Mouse (Mus musculus) heart, embryonic 14.5 days (tissue): Measurements from ENCODE around the gene Sh3rf3. TPM values are rescaled to one million over a fixed set of nuclear protein-coding genes. Genes with fewer than 3 reads are reported as not detected.

ENCODE experiments used
- ATAC-seq: fragments of 200-750 bp; cut with Nextera tagmentation; 2 replicates; pipeline ENCODE4 v1.8.0; 2017; ENCODE audit warnings: low read depth, moderate TSS enrichment; ENCODE audit not compliant: insufficient number of reproducible peaks, insufficient read depth, low FRiP score
- H3K27ac ChIP-seq, 2 experiments: fragments of 200-500 bp in 1 of 2; fragments of 300-500 bp in 1 of 2; sonication (generic) in 1 of 2; replicated peaks in 1 of 2; 2 replicates each; pipeline ENCODE4 v1.5.1; 2012 to 2014; ENCODE audit warnings: low read depth in 2 of 2, low read length in 2 of 2, control low read depth in 1 of 2, mild to moderate bottlenecking in 1 of 2, mixed read lengths in 1 of 2; ENCODE audit not compliant: control insufficient read depth in 1 of 2, insufficient read depth in 1 of 2
- H3K27me3 ChIP-seq: fragments of 300-500 bp; sonication (generic); 2 replicates; pipeline ENCODE4 v1.6.1; 2014; ENCODE audit warnings: mild to moderate bottlenecking, low read length, control low read depth; ENCODE audit not compliant: control insufficient read depth, insufficient read depth
- H3K36me3 ChIP-seq: fragments of 300-500 bp; sonication (generic); 2 replicates; pipeline ENCODE4 v1.6.1; 2014; ENCODE audit warnings: mild to moderate bottlenecking, control low read depth, low read length, mixed read lengths; ENCODE audit not compliant: control insufficient read depth, insufficient read depth
- H3K4me1 ChIP-seq, 2 experiments: fragments of 200-500 bp in 1 of 2; fragments of 300-500 bp in 1 of 2; sonication (generic) in 1 of 2; 2 replicates each; pipeline ENCODE4 v1.6.1; 2012 to 2014; ENCODE audit warnings: low read length in 2 of 2, control low read depth in 1 of 2, mixed read lengths in 1 of 2; ENCODE audit not compliant: control insufficient read depth in 2 of 2, insufficient read depth in 2 of 2
- H3K4me2 ChIP-seq: fragments of 300-500 bp; sonication (generic); 2 replicates; pipeline ENCODE4 v1.6.1; 2014; ENCODE audit warnings: mild to moderate bottlenecking, low read length
- H3K4me3 ChIP-seq, 2 experiments: fragments of 200-500 bp in 1 of 2; fragments of 300-500 bp in 1 of 2; sonication (generic) in 1 of 2; 2 replicates each; pipeline ENCODE4 v1.5.1; 2012 to 2014; ENCODE audit warnings: low read length in 2 of 2, mild to moderate bottlenecking in 2 of 2, control low read depth in 1 of 2, low read depth in 1 of 2, moderate library complexity in 1 of 2; ENCODE audit not compliant: control insufficient read depth in 1 of 2, insufficient read depth in 1 of 2
- H3K9ac ChIP-seq: fragments of 300-500 bp; sonication (generic); 2 replicates; pipeline ENCODE4 v1.6.1; 2014; ENCODE audit warnings: mild to moderate bottlenecking, low read length
- H3K9me3 ChIP-seq: fragments of 300-500 bp; sonication (generic); 2 replicates; pipeline ENCODE4 v1.6.1; 2016; ENCODE audit warnings: low read length, control low read depth; ENCODE audit not compliant: control insufficient read depth
- WGBS: fragments of 180-500 bp; shearing (Covaris S2); extraction: QIAGEN DNeasy Blood & Tissue Kit; methylation state at CpG from one replicate; pipeline ENCODE4 v1.1.7; 2014; 5-methylcytosine and 5-hydroxymethylcytosine counted together
- polyA plus RNA-seq: library from polyadenylated mRNA; unstranded; fragments of >200 nt; fragmentation: Nextera tagmentation; extraction: Ambion mirVana; gene quantifications from 2 replicates; pipeline ENCODE4 v1.2.1, GENCODE M21; 2014

Gene Sh3rf3
- polyA plus RNA-seq, 1 experiment from 2014 or later, result 0.65 TPM

GRCm38 (mm10) chr10:58922216-58922829, 109.2 kb downstream of the Sh3rf3 start:
- Histone ChIP-seq H3K36me3 (no peaks in the 10 kb centered on the region), H3K27ac (no peak overlapping the region), H3K27me3 (peaks cover 70% of the 10 kb centered on the region), H3K4me1 (no peaks in the 10 kb centered on the region), H3K9me3 (no peaks in the 10 kb centered on the region), H3K4me2 (no peak overlapping the region), H3K4me3 (no peak overlapping the region), H3K9ac (no peak overlapping the region)
- 80% methylated on average over 6 of the region's 6 CpGs for WGBS
- no peak for ATAC-seq

GRCm38 (mm10) chr10:58922993-58923392, 109.8 kb downstream of the Sh3rf3 start:
- no peak overlapping the region for H3K4me3 ChIP-seq
- no peak for ATAC-seq
- H3K36me3 ChIP-seq, result no peaks in the 10 kb centered on the region
- H3K4me1 ChIP-seq, result no peaks in the 10 kb centered on the region
- H3K9ac ChIP-seq, result no peak overlapping the region
- H3K27ac ChIP-seq, result no peak overlapping the region
- WGBS, result 77% methylated on average over 2 of the region's 2 CpGs
- no peaks in the 10 kb centered on the region for H3K9me3 ChIP-seq
- H3K4me2 ChIP-seq, result no peak overlapping the region
- peaks cover 70% of the 10 kb centered on the region for H3K27me3 ChIP-seq

- Histone ChIP-seq H3K4me1 (no peaks in the 10 kb centered on the region), H3K27me3 (peaks cover 92% of the 10 kb centered on the region), H3K4me2 (no peak overlapping the region), H3K4me3 (no peak overlapping the region), H3K27ac (no peak overlapping the region), H3K9ac (no peak overlapping the region), H3K9me3 (no peaks in the 10 kb centered on the region), H3K36me3 (no peaks in the 10 kb centered on the region)
- ATAC-seq, result no peak
- 62% methylated on average over 5 of the region's 5 CpGs for WGBS
Observed at GRCm38 (mm10) chr10:58926578-58926977, 113.4 kb downstream of the Sh3rf3 start.

- no peak for ATAC-seq
- Histone ChIP-seq H3K36me3 (no peaks in the 10 kb centered on the region), H3K9ac (no peak overlapping the region), H3K9me3 (no peaks in the 10 kb centered on the region), H3K4me3 (no peak overlapping the region), H3K4me1 (peaks cover 2 to 12% of the 10 kb centered on the region in 2 experiments; a peak in 3 of 4 replicates), H3K27me3 (peaks cover 78% of the 10 kb centered on the region), H3K27ac (no peak overlapping the region), H3K4me2 (no peak overlapping the region)
- 77% methylated on average over 5 of the region's 5 CpGs for WGBS
Observed at GRCm38 (mm10) chr10:58928952-58929442, 115.8 kb downstream of the Sh3rf3 start.

GRCm38 (mm10) chr10:58932151-58932773, 119.1 kb downstream of the Sh3rf3 start:
- WGBS, result 12% methylated on average over 22 of the region's 22 CpGs
- Histone ChIP-seq H3K9me3 (no peaks in the 10 kb centered on the region), H3K4me1 (peaks cover 2 to 12% of the 10 kb centered on the region in 2 experiments; a peak in 3 of 4 replicates), H3K27me3 (peaks cover 86% of the 10 kb centered on the region), H3K4me3 (peak overlapping the region; percentile 18 to 27; a peak in 3 of 4 replicates), H3K9ac (no peak overlapping the region), H3K4me2 (peak overlapping the region; percentile 63), H3K27ac (peak overlapping the region in 1 of 2 experiments; percentile 26; a peak in 2 of 4 replicates), H3K36me3 (no peaks in the 10 kb centered on the region)
- peak; percentile 87 for ATAC-seq

GRCm38 (mm10) chr10:58935606-58936005, 122.4 kb downstream of the Sh3rf3 start:
- Histone ChIP-seq H3K27ac (no peak overlapping the region), H3K4me3 (no peak overlapping the region), H3K9me3 (no peaks in the 10 kb centered on the region), H3K9ac (no peak overlapping the region), H3K4me2 (no peak overlapping the region), H3K4me1 (peaks cover 2 to 12% of the 10 kb centered on the region in 2 experiments; a peak in 3 of 4 replicates), H3K36me3 (no peaks in the 10 kb centered on the region), H3K27me3 (peaks cover 85% of the 10 kb centered on the region)
- 92% methylated on average over 6 of the region's 6 CpGs for WGBS
- ATAC-seq, result no peak

GRCm38 (mm10) chr10:58936441-58936860, 123.3 kb downstream of the Sh3rf3 start:
- ATAC-seq, result no peak
- Histone ChIP-seq H3K4me3 (no peak overlapping the region), H3K4me1 (peaks cover 2 to 12% of the 10 kb centered on the region in 2 experiments; a peak in 3 of 4 replicates), H3K27ac (no peak overlapping the region), H3K4me2 (no peak overlapping the region), H3K36me3 (no peaks in the 10 kb centered on the region), H3K9me3 (no peaks in the 10 kb centered on the region), H3K9ac (no peak overlapping the region), H3K27me3 (peaks cover 84% of the 10 kb centered on the region)
- 73% methylated on average over 9 of the region's 9 CpGs for WGBS
